Mouse (Mus musculus) spleen, embryonic (tissue): ENCODE measurements around the gene Exoc6b.
"Not testable (repeated sequence)": the region's sequence is repeated elsewhere in the genome, so short reads cannot be mapped to it uniquely, and the experiment has no call there.

ENCODE experiments used
- CTCF ChIA-PET: fragments of 350-600 bp; sonication (Branson Sonifier 250); formaldehyde crosslinking; loops from one replicate; lab custom pipeline; 2022; lab: Charles Lee

Exoc6b gene

GRCm38 (mm10) chr6:85069023-85069985 is at the start of gene Exoc6b:
Exoc6b (minus strand) TSS chr6:85069513.
- CTCF ChIA-PET, result no interaction called here

GRCm38 (mm10) chr6:85117545-85118511 is 48.5 kb upstream of the Exoc6b start:
- CTCF ChIA-PET, result not testable (repeated sequence)

- CTCF ChIA-PET, result no interaction called here
These were observed 35.8 kb upstream of the Exoc6b start for GRCm38 (mm10) chr6:85105033-85105615.

- CTCF ChIA-PET, result no interaction called here
These were observed 34.0 kb upstream of the Exoc6b start for GRCm38 (mm10) chr6:85103321-85103720.

- CTCF ChIA-PET, result no interaction called here
These were observed 27.1 kb upstream of the Exoc6b start for GRCm38 (mm10) chr6:85096441-85096840.

- CTCF ChIA-PET, result no interaction called here
These were observed 18.1 kb upstream of the Exoc6b start for GRCm38 (mm10) chr6:85087425-85087824.

- CTCF ChIA-PET, result no interaction called here
These were observed 17.3 kb upstream of the Exoc6b start for GRCm38 (mm10) chr6:85086645-85087044.

- CTCF ChIA-PET, result not testable (repeated sequence)
These were observed 6.9 kb upstream of the Exoc6b start for GRCm38 (mm10) chr6:85076179-85076720.

- CTCF ChIA-PET, result no interaction called here
These were observed 5.7 kb upstream of the Exoc6b start for GRCm38 (mm10) chr6:85074996-85075395.

GRCm38 (mm10) chr6:85068322-85069022 is 841 bp downstream of the Exoc6b start:
- CTCF ChIA-PET, result no interaction called here

- CTCF ChIA-PET, result no interaction called here
These were observed 11.7 kb downstream of the Exoc6b start for GRCm38 (mm10) chr6:85057641-85058040.

- CTCF ChIA-PET, result no interaction called here
These were observed 18.2 kb downstream of the Exoc6b start for GRCm38 (mm10) chr6:85051109-85051508.

- CTCF ChIA-PET, result no interaction called here
These were observed 22.8 kb downstream of the Exoc6b start for GRCm38 (mm10) chr6:85046531-85046930.

- CTCF ChIA-PET, result no interaction called here
These were observed 24.6 kb downstream of the Exoc6b start for GRCm38 (mm10) chr6:85044621-85045152.

GRCm38 (mm10) chr6:85037677-85038076 is 31.6 kb downstream of the Exoc6b start:
- CTCF ChIA-PET, result interaction anchor here (1.1 kb wide), 1 partner anchor 95 kb away, joined by 3 read pairs; no protein-coding TSS in a partner anchor

- CTCF ChIA-PET, result no interaction called here
These were observed 39.6 kb downstream of the Exoc6b start for GRCm38 (mm10) chr6:85029671-85030070.

GRCm38 (mm10) chr6:85024403-85024802 is 44.9 kb downstream of the Exoc6b start:
- CTCF ChIA-PET, result interaction anchor here (0.6 kb wide), 1 partner anchor 17 kb away, joined by 3 read pairs; no protein-coding TSS in a partner anchor

- CTCF ChIA-PET, result no interaction called here
These were observed 52.3 kb downstream of the Exoc6b start for GRCm38 (mm10) chr6:85017011-85017410.

GRCm38 (mm10) chr6:85013906-85014305 is 55.4 kb downstream of the Exoc6b start:
- CTCF ChIA-PET, result no interaction called here

- CTCF ChIA-PET, result no interaction called here
These were observed 58.9 kb downstream of the Exoc6b start for GRCm38 (mm10) chr6:85010397-85010796.
